Mouse (Mus musculus) lung, embryonic 16.5 days (tissue): ENCODE data around the gene Lpcat1. TPM values are rescaled to one million over a fixed set of nuclear protein-coding genes. Genes with fewer than 3 reads are reported as not detected.
A peak's percentile ranks its signal among the peaks of the same experiment; 100 is the strongest.

Experiments
- ATAC-seq: fragments of 200-750 bp; cut with Nextera tagmentation; 2 replicates; pipeline ENCODE4 v1.8.0; 2017; ENCODE audit warnings: low read depth, mild to moderate bottlenecking, moderate library complexity
- H3K27ac ChIP-seq: fragments of 300-500 bp; sonication (generic); 2 replicates; pipeline ENCODE4 v1.5.1; 2014; ENCODE audit warnings: mild to moderate bottlenecking, control low read depth, low read length
- H3K27me3 ChIP-seq: fragments of 300-500 bp; sonication (generic); 2 replicates; pipeline ENCODE4 v1.6.1; 2014; ENCODE audit warnings: low read depth, low read length, mixed read lengths; ENCODE audit not compliant: control insufficient read depth, insufficient read depth
- H3K36me3 ChIP-seq: fragments of 300-500 bp; sonication (generic); 2 replicates; pipeline ENCODE4 v1.6.1; 2014; ENCODE audit warnings: low read length; ENCODE audit not compliant: control insufficient read depth, insufficient read depth
- H3K4me1 ChIP-seq: fragments of 300-500 bp; sonication (generic); replicated peaks from 2 replicates; pipeline ENCODE4 v1.6.1; 2014; ENCODE audit warnings: low read length, mixed read lengths; ENCODE audit not compliant: control insufficient read depth, insufficient read depth
- H3K4me2 ChIP-seq: fragments of 300-500 bp; sonication (generic); 2 replicates; pipeline ENCODE4 v1.6.1; 2014; ENCODE audit warnings: low read depth, low read length, control low read depth
- H3K4me3 ChIP-seq: fragments of 300-500 bp; sonication (generic); 2 replicates; pipeline ENCODE4 v1.5.1; 2014; ENCODE audit warnings: mild to moderate bottlenecking, low read length, control low read depth
- H3K9ac ChIP-seq: fragments of 300-500 bp; sonication (generic); 2 replicates; pipeline ENCODE4 v1.6.1; 2014; ENCODE audit warnings: low read length, control low read depth
- H3K9me3 ChIP-seq: fragments of 300-500 bp; sonication (generic); 2 replicates; pipeline ENCODE4 v1.6.1; 2016; ENCODE audit warnings: low read length; ENCODE audit not compliant: control insufficient read depth
- WGBS: fragments of 180-500 bp; shearing (Covaris S2); extraction: QIAGEN DNeasy Blood & Tissue Kit; methylation state at CpG from one replicate; pipeline ENCODE4 v1.1.7; 2014; 5-methylcytosine and 5-hydroxymethylcytosine counted together
- polyA plus RNA-seq: library from polyadenylated mRNA; unstranded; fragments of >200 nt; fragmentation: Nextera tagmentation; extraction: Ambion mirVana; gene quantifications from 2 replicates; pipeline ENCODE4 v1.2.1, GENCODE M21; 2015

Gene Lpcat1
- 119 and 140 TPM in 2 replicates for polyA plus RNA-seq

DNA sequence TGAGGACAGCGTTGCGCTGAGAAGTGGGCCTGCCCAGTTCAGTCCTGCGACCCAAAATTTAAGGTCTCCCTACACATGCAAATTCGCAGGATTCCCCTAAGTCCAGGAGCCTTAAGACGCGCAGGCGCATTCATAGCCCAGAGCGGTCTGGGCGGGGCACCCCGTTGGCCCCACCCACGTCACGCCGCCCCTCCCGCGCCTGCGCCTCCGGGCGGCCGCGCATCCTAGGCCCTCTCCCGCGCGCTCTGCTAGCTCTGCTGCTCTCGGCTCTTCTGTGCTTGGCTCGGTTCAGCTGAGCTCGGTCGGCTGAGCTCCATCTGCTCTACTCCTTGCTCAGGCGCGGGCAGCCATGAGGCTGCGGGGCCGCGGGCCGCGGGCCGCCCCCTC is at the start of gene Lpcat1:
TSS of gene Lpcat1 (plus strand) at position 164 of the 387 bp plus-strand sequence.
- ATAC-seq, result peak; percentile 97
- Histone ChIP-seq H3K27ac (peak within 1 kb of the TSS; percentile 97), H3K9ac (peak within 1 kb of the TSS; percentile 95), H3K9me3 (no peaks in the 10 kb centered on the region), H3K36me3 (no peaks in the 10 kb centered on the region), H3K4me2 (peak within 1 kb of the TSS; percentile 88), H3K4me1 (peaks cover 23% of the 10 kb centered on the region), H3K27me3 (no peaks in the 10 kb centered on the region), H3K4me3 (peak within 1 kb of the TSS; percentile 98)
- WGBS, result 0% methylated on average over 34 of the region's 35 CpGs

DNA sequence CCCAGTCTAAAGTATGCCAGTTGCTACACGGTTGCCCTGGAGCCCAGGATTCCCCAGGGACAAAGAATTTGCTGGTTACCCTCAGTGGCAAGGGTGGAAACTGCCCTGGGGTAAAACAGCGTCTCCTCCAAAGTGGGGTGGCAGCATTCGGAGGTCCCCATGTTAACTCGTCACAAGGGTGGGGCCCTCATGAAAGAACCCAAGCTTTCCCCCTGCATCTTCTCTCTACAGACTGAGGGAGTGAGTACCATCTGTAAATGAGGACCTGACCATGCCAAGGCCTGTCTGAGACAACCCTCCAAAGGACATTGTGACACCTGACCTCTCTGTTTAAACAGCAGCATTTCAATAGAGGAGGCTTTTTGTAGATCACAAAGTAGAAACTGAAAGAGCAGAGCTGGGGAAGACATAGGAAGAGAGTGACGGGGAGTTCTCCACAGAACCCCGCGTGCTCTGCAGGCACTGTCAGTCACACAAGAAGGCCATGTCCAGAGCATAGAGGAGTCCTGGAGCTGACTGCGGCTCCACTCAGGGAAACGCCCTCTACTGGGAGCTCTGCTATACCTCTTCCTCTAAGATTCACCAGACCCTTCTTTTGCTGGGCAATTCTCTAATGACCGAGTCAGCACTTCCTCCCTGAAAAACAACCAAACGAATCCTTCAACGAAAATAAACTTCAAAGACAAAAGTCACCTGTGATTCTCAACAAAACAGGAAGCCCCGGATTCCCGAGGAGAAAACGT is 49.3 kb upstream of the Lpcat1 start:
- Histone ChIP-seq H3K9ac (no peak overlapping the region), H3K36me3 (no peaks in the 10 kb centered on the region), H3K27me3 (no peaks in the 10 kb centered on the region), H3K4me2 (no peak overlapping the region), H3K27ac (no peak overlapping the region), H3K9me3 (no peaks in the 10 kb centered on the region), H3K4me3 (no peak overlapping the region), H3K4me1 (no peaks in the 10 kb centered on the region)
- 36% methylated on average over 15 of the region's 15 CpGs for WGBS
- ATAC-seq, result 0 out of 2 replicates have a peak, but pooled peaks have one; percentile 34

DNA sequence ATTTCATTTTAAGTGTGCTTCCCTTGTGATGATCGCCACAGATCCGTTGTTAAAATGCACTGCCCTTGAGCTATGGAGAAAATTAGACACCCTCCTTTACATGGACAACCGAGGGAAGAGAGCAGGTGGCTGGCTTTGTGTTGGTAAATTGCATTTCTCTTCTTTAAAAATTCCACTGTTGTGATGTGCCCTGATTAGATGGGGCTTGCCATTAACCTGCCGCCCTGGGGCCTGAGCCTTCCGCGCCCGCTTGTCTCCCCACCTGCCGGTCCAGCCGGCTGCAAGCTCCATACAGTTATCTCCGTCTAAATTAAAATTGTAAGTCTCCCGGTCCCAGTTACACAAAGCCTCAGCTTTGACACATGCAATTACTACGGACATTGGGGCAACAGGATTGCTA is 48.7 kb upstream of the Lpcat1 start:
- WGBS, result 72% methylated on average over 12 of the region's 12 CpGs
- Histone ChIP-seq H3K4me3 (no peak overlapping the region), H3K4me2 (no peak overlapping the region), H3K36me3 (no peaks in the 10 kb centered on the region), H3K27ac (no peak overlapping the region), H3K9ac (no peak overlapping the region), H3K27me3 (no peaks in the 10 kb centered on the region), H3K4me1 (no peaks in the 10 kb centered on the region), H3K9me3 (no peaks in the 10 kb centered on the region)
- no peak for ATAC-seq

DNA sequence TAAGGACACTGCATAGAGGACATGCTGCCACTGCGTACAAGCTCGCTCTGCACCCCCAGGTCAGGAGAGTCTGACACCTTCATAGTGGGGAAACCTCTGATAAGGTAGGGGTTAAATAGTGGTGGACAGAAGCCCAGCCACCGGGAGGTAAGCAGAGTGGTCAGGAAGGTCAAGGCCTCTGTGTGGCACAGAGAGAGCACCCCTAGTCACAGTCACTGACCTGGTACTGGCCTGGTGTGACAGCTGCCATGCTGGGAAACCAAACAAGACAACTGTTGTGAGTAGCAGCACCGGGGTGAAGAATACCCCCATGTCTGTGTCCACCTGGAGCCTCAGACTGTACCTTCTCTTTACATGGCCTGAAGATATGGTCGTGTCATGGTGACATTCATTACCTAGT is 47.8 kb upstream of the Lpcat1 start:
- Histone ChIP-seq H3K9me3 (no peaks in the 10 kb centered on the region), H3K4me3 (no peak overlapping the region), H3K4me2 (no peak overlapping the region), H3K4me1 (no peaks in the 10 kb centered on the region), H3K27me3 (no peaks in the 10 kb centered on the region), H3K9ac (no peak overlapping the region), H3K36me3 (no peaks in the 10 kb centered on the region), H3K27ac (no peak overlapping the region)
- WGBS, result 64% methylated on average over 5 of the region's 5 CpGs
- ATAC-seq, result no peak

DNA sequence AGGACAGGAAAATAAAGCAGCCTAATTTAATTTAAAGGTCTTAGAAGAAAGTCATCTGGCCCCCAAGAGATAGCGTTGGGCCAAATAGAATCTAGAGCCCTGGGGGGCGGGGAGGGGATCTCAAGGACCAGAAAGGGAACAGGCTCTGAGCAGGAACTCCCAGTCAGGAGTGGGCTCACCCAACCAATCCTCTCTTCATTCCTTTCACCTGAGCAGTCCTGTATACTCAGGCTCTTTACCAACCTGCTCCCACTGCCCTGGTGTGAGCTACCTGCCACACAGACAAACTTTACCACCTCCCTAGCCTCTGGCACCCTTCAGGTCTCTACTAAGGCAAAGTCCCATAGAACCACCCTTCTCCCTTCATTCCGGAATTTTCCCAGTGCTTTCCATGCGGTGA is 44.0 kb upstream of the Lpcat1 start:
- Histone ChIP-seq H3K4me3 (no peak overlapping the region), H3K4me1 (no peaks in the 10 kb centered on the region), H3K36me3 (no peaks in the 10 kb centered on the region), H3K9ac (no peak overlapping the region), H3K27me3 (no peaks in the 10 kb centered on the region), H3K27ac (no peak overlapping the region), H3K9me3 (no peaks in the 10 kb centered on the region), H3K4me2 (no peak overlapping the region)
- 61% methylated on average over 4 of the region's 4 CpGs for WGBS
- ATAC-seq, result peak; percentile 51

DNA sequence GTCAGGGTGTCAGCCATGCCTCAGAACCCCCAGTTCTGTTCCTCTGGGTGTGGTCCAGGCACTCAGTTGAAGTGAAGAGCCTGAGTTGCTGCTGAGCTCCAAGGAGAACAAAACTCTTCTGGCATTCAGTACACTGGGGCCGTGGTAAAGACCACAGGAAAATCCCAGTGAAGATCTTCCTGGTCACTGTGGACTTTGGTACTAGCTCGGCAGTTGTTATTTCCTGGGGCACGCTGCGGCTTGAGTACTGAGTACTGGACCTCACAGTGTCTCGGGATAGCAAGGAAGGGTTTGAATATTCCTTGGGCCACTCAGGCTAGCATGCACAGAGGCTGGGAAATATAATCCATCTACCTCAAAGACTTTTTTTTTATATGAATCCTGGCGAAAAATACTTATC is 42.0 kb upstream of the Lpcat1 start:
- H3K9me3 ChIP-seq, result no peaks in the 10 kb centered on the region
- ATAC-seq, result no peak
- 67% methylated on average over 6 of the region's 6 CpGs for WGBS
- H3K27ac ChIP-seq, result no peak overlapping the region
- no peaks in the 10 kb centered on the region for H3K27me3 ChIP-seq
- no peak overlapping the region for H3K4me2 ChIP-seq
- no peak overlapping the region for H3K4me3 ChIP-seq
- no peak overlapping the region for H3K9ac ChIP-seq
- H3K36me3 ChIP-seq, result no peaks in the 10 kb centered on the region
- no peaks in the 10 kb centered on the region for H3K4me1 ChIP-seq

DNA sequence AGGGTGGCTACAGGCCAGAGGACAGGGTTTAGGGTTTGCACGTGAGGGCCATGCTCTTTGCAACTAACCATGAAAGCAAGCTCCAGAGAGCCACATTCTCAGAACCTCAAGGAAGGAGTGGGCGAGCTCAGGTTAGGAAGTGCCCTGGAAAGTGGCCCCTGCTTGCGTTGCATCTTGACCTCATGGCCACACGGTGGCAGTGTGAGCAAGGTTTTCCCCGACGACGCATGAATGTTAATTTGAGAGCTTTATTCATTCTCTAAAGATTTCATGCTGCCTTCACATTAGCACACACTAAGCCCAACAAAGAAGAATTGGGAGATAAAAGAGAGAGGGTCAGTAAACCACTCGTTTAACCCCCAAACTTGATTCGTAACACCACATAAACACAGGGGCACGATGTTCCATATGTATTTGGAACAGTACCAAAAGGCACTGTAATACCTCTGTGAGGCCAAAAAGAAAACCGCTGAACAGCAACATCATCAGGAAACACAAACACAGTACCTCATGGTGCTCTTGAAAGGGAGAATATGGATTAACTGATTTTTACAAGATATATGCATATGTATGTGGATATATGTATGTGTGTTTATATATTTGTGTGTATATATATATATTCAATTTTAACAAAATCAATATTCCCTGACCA is 41.0 kb upstream of the Lpcat1 start:
- H3K27ac ChIP-seq, result no peak overlapping the region
- peak; percentile 64 for ATAC-seq
- H3K4me2 ChIP-seq, result no peak overlapping the region
- H3K9me3 ChIP-seq, result no peaks in the 10 kb centered on the region
- H3K4me3 ChIP-seq, result no peak overlapping the region
- no peaks in the 10 kb centered on the region for H3K36me3 ChIP-seq
- no peaks in the 10 kb centered on the region for H3K27me3 ChIP-seq
- no peak overlapping the region for H3K9ac ChIP-seq
- H3K4me1 ChIP-seq, result no peaks in the 10 kb centered on the region
- 10% methylated on average over 11 of the region's 11 CpGs for WGBS

DNA sequence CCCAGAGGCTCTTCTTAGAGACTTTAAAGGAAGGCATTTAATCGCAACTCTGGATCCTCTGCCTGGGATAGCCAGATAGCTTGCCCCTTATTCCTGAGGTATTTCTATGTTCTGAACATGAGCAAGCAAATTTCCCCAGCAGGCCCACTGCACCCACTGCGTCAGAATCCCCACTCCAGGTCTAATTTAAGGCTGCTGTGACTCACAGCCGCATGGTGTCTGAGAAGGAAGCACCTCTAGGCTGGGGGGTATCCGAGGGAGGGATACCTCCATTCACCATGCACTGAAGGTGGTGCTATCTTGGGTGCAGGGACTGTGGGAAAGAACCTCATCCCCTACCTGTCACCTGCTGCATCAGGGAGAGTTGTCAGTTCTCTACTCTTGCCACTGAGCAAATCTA is 40.4 kb upstream of the Lpcat1 start:
- no peaks in the 10 kb centered on the region for H3K27me3 ChIP-seq
- 84% methylated on average over 4 of the region's 4 CpGs for WGBS
- ATAC-seq, result no peak
- H3K9me3 ChIP-seq, result no peaks in the 10 kb centered on the region
- H3K9ac ChIP-seq, result no peak overlapping the region
- H3K27ac ChIP-seq, result no peak overlapping the region
- H3K4me3 ChIP-seq, result no peak overlapping the region
- H3K4me1 ChIP-seq, result no peaks in the 10 kb centered on the region
- no peak overlapping the region for H3K4me2 ChIP-seq
- H3K36me3 ChIP-seq, result no peaks in the 10 kb centered on the region

DNA sequence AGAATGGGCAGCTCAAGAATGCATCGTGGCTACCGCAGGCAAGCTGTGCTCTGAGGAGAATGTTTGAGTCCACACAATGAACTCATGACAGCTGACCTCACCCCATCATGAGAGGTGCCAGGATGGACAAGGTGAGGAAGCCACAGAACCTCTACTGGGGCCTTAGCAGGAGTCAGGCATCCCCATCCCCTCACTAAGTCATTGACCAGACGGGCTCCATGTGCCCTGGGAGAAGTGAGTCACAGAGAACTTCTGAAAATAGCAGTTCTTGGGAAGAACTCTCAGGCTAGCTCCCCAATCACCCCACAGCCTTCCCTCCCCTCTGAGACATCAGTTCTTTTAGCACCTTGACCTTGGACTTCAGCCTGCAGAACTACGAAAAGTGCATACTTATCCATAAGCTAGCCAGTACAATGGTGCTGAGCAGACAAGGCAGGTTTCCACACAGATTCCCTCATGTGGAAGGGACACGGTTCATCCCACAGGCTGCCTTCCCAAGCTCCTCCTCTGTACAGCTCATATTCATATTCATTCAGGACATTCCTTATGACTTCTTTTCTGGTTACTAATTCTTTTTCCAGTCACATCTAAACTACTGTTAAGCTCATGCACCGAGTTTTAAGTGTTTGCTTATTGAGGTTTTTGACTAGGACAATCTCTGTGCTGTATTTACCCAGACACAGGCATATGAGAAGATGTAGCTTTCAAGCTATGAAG is 37.2 kb upstream of the Lpcat1 start:
- H3K27ac ChIP-seq, result no peak overlapping the region
- WGBS, result 59% methylated on average over 6 of the region's 6 CpGs
- no peak overlapping the region for H3K4me2 ChIP-seq
- H3K27me3 ChIP-seq, result no peaks in the 10 kb centered on the region
- no peaks in the 10 kb centered on the region for H3K4me1 ChIP-seq
- ATAC-seq, result no peak
- H3K4me3 ChIP-seq, result no peak overlapping the region
- H3K9me3 ChIP-seq, result no peaks in the 10 kb centered on the region
- H3K9ac ChIP-seq, result no peak overlapping the region
- H3K36me3 ChIP-seq, result no peaks in the 10 kb centered on the region
